Mouse (Mus musculus) hindbrain, embryonic 13.5 days (tissue): ENCODE results near the gene Zfp764. TPM values are rescaled to one million over a fixed set of nuclear protein-coding genes. Genes with fewer than 3 reads are reported as not detected.
"Not testable (repeated sequence)": the region's sequence is repeated elsewhere in the genome, so short reads cannot be mapped to it uniquely, and the experiment has no call there.

ENCODE experiments used
- ATAC-seq: fragments of 200-750 bp; cut with Nextera tagmentation; 2 replicates; pipeline ENCODE4 v1.8.0; 2017; ENCODE audit warnings: moderate TSS enrichment; ENCODE audit not compliant: low FRiP score
- H3K27ac ChIP-seq: fragments of 300-500 bp; sonication (generic); 2 replicates; pipeline ENCODE4 v1.5.1; 2015; ENCODE audit warnings: inconsistent platforms, mild to moderate bottlenecking, moderate library complexity
- H3K27me3 ChIP-seq: fragments of 300-500 bp; sonication (generic); 2 replicates; pipeline ENCODE4 v1.6.1; 2015; ENCODE audit warnings: mild to moderate bottlenecking, inconsistent platforms
- H3K36me3 ChIP-seq: fragments of 300-500 bp; sonication (generic); 2 replicates; pipeline ENCODE4 v1.6.1; 2015; ENCODE audit warnings: mild to moderate bottlenecking, inconsistent platforms
- H3K4me1 ChIP-seq: fragments of 300-500 bp; sonication (generic); replicated peaks from 2 replicates; pipeline ENCODE4 v1.6.1; 2015; ENCODE audit warnings: inconsistent platforms
- H3K4me2 ChIP-seq: fragments of 300-500 bp; sonication (generic); 2 replicates; pipeline ENCODE4 v1.6.1; 2015; ENCODE audit warnings: inconsistent platforms, mild to moderate bottlenecking, moderate library complexity
- H3K4me3 ChIP-seq: fragments of 300-500 bp; sonication (generic); 2 replicates; pipeline ENCODE4 v1.5.1; 2015; ENCODE audit warnings: mild to moderate bottlenecking, inconsistent platforms
- H3K9ac ChIP-seq: fragments of 300-500 bp; sonication (generic); 2 replicates; pipeline ENCODE4 v1.6.1; 2015; ENCODE audit warnings: mild to moderate bottlenecking, inconsistent platforms
- H3K9me3 ChIP-seq: fragments of 300-500 bp; sonication (generic); 2 replicates; pipeline ENCODE4 v1.6.1; 2016; ENCODE audit warnings: inconsistent platforms
- WGBS: fragments of 180-500 bp; shearing (Covaris S2); methylation state at CpG from one replicate; pipeline ENCODE4 v1.1.7; 2015; 5-methylcytosine and 5-hydroxymethylcytosine counted together
- polyA plus RNA-seq: library from polyadenylated mRNA; unstranded; fragments of >200 nt; fragmentation: Nextera tagmentation; extraction: Ambion mirVana; gene quantifications from 2 replicates; pipeline ENCODE4 v1.2.1, GENCODE M21; 2015

The Zfp764 gene
- polyA plus RNA-seq, 1 experiment from 2014 or later: 4.0 TPM

DNA sequence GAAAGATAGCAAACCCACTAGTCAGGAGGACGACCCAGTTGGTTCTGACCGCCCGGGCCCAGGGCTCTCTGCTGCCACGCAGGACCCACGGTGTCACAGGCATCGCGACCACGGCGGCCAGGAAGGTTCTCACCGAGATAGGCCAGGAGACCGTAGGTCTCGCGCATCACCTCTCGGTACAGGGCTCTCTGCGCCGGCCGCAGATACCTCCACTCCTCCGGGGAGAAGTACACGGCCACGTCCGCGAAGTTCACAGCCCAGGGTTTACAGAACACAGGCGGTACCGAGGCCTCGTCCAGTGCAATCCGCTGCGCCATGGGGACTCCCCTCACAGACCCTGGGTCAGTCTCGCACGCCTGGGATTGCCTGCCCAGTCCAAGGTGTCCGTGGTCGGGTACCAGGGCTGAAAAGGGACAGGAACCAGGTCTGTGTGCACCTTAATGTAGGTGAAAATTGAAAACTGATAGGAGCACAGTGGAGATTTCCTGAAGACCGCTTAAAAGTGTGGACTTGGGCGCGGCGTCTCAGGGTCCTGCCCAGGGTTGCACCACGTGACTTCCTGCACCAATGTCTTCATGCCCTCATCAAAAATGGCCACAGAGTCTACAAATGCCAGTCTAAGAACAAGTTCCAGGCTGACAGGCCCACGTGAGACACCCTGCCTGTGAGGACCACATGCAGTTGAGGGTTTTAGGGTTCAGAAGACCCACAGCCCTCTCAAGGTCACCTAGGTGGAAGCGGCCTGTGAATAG lies 19.8 kb downstream of the Zfp764 start, which contains the start of gene 9130019O22Rik:
9130019O22Rik (minus strand) TSS at position 526 of the 752 bp plus-strand sequence.
- H3K9ac ChIP-seq: peak within 1 kb of the TSS; percentile 82
- H3K27ac ChIP-seq: peak within 1 kb of the TSS; percentile 52; the same call in 1 of the 2 replicates
- H3K4me2 ChIP-seq: peak within 1 kb of the TSS; percentile 72
- H3K36me3 ChIP-seq: peaks cover 37% of the 10 kb centered on the region
- no peaks in the 10 kb centered on the region for H3K27me3 ChIP-seq
- H3K4me1 ChIP-seq: peaks cover 11% of the 10 kb centered on the region
- 15% methylated on average over 38 of the region's 38 CpGs for WGBS
- H3K9me3 ChIP-seq: no peaks in the 10 kb centered on the region
- ATAC-seq: peak; percentile 82
- peak within 1 kb of the TSS; percentile 58 for H3K4me3 ChIP-seq

DNA sequence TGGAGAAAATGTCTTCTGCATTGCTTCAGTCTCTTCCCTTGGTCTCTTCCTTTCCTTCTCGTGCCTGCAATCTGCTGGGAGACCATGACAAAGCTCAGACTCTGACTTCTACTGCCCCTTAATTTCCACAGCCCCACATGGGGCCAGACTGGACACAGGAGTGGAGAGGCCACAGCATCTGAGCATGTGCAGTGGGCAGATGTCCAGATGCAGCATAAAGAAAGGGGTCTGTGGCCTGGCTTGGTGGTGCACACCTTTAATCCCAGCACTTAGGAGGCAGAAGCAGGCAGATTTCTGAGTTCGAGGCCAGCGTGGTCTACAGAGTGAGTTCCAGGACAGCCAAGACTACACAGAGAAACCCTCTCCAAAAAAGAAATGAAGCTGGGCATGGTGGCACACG lies 21.1 kb downstream of the Zfp764 start:
- H3K27me3 ChIP-seq, H3K4me3 ChIP-seq, H3K27ac ChIP-seq, H3K4me2 ChIP-seq, H3K9me3 ChIP-seq, H3K9ac ChIP-seq, ATAC-seq: not testable (repeated sequence)
- peaks cover 26% of the 10 kb centered on the region for H3K36me3 ChIP-seq
- 94% methylated on average over 4 of the region's 4 CpGs for WGBS
- H3K4me1 ChIP-seq: peaks cover 11% of the 10 kb centered on the region

DNA sequence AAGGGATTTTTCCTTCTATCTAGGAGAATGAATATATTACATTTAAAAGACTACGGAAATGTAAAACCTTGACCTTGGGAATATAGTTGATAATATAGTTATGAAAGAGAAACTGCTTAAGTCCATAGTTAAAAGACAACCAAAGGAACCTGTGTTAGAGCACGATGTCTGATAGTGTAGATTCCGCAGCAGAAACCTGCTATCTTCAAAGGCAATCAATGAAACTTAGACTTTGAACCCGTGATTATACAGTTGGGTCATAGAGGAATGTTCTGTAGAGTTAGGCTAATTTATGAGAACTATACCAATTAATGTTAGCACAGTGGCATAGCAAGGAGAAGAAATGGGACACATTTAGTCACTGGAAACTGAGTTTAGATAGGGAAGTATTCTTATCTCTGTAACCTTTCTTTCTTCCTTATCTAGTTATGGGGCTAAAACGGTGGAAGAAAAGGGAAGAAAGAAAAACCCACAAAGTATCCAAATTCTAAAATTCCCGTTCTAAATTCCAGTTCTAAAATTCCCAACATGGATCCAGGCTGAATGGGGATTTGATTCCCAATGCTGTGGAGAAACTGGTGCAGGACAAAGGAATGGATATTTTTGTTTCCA lies 28.2 kb downstream of the Zfp764 start:
- Histone ChIP-seq H3K9ac (no peak overlapping the region), H3K27me3 (no peaks in the 10 kb centered on the region), H3K4me3 (no peak overlapping the region), H3K4me1 (peaks cover 6% of the 10 kb centered on the region), H3K4me2 (no peak overlapping the region), H3K9me3 (no peaks in the 10 kb centered on the region), H3K27ac (no peak overlapping the region), H3K36me3 (peaks cover 22% of the 10 kb centered on the region)
- ATAC-seq: no peak
- 79% methylated on average over 6 of the region's 6 CpGs for WGBS

DNA sequence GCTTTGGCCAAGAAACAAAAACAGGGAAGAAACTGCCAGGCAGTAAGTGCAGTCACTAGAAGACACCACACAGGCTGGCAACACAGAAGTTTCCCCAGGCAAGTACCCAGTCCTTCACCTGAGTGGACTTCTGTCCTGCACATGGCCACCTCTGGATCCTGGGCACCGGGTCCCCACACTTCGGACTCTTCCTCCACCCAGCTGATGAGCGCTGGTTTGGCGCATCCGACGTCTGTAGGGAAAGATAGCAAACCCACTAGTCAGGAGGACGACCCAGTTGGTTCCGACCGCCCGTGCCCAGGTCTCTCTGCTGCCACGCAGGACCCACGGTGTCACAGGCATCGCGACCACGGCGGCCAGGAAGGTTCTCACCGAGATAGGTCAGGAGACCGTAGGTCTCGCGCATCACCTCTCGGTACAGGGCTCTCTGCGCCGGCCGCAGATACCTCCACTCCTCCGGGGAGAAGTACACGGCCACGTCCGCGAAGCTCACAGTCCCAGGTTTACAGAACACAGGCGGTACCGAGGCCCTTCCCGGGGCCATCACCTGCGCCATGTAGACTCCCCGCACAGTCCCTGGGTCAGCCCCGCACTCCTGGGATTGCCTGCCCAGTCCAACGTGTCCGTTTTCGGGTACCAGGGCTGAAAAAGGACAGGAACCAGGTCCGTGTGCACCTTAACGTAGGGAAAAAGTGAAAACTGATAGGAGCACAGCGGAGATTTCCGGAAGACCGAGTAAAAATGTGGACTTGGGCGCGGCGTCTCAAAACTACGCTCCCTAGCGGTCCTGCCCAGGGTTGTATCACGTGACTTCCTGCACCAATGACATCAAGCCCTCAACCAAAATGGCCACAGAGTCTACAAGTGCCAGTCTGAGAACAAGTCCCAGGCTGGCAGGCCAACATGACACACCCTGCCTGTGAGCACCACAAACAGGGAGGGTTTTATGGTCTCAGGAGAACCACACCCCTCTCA lies 31.1 kb downstream of the Zfp764 start, which contains the start of gene Zfp747:
Zfp747 (minus strand) TSS at position 780 of the 975 bp plus-strand sequence.
- ATAC-seq: peak; percentile 91
- peaks cover 18% of the 10 kb centered on the region for H3K36me3 ChIP-seq
- 2% methylated on average over 49 of the region's 49 CpGs for WGBS
- H3K9ac ChIP-seq: peak within 1 kb of the TSS; percentile 80
- not testable (repeated sequence) for H3K4me1 ChIP-seq, H3K27me3 ChIP-seq, H3K9me3 ChIP-seq
- peak within 1 kb of the TSS; percentile 70 for H3K4me3 ChIP-seq
- peak within 1 kb of the TSS; percentile 78 for H3K27ac ChIP-seq
- peak within 1 kb of the TSS; percentile 74 for H3K4me2 ChIP-seq

DNA sequence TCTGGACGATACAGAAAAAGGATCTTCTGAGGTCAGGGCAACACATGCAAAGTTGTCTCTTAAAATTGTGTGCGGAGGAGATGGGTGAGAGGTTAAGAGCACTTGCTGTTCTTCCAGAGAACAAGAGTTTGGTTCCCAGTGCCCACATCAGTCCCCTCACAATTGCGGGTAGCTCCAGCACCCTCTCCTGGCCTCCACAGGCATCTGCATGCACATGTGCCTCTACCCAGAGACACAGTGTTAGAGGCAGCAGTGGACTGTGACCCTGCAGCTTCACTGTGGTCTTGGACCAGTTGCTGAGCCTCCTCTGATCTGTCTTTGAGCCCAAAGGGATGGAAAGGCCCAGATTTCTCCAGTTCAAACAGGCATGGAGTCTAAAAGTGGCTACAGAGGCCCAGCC lies 34.8 kb downstream of the Zfp764 start:
- not testable (repeated sequence) for ATAC-seq, H3K4me2 ChIP-seq, H3K4me1 ChIP-seq, H3K4me3 ChIP-seq, H3K27me3 ChIP-seq, H3K9ac ChIP-seq, H3K9me3 ChIP-seq, H3K27ac ChIP-seq
- peaks cover 18% of the 10 kb centered on the region for H3K36me3 ChIP-seq
- 83% methylated on average over 3 of the region's 3 CpGs for WGBS

DNA sequence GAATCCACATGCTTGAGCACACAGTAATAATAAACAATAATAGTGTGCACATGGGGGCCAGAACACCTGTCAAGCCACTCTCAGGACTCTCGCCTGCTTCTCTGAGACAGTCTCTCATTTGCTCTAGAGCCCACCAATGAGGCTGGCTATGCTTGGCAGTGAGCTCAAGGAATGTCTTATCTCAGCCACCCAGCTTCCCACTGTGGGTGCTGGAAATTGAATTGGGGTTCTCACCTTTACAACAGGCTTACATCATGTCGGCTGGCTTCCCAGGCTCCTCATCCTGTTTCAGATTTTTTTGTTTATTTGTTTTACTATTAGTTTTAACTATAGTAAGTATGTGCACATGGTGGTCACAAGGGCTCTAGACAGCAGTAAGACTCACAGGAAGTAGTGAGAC lies 35.4 kb downstream of the Zfp764 start:
- Histone ChIP-seq H3K36me3 (peaks cover 18% of the 10 kb centered on the region), H3K4me3 (no peak overlapping the region), H3K9ac (no peak overlapping the region), H3K27me3 (0 out of 2 replicates have a peak, but pooled peaks cover under 1% of the 10 kb centered on the region), H3K4me1 (peaks cover 6% of the 10 kb centered on the region), H3K9me3 (no peaks in the 10 kb centered on the region), H3K27ac (no peak overlapping the region), H3K4me2 (no peak overlapping the region)
- no peak for ATAC-seq
- 89% methylated on average over 2 of the region's 2 CpGs for WGBS

DNA sequence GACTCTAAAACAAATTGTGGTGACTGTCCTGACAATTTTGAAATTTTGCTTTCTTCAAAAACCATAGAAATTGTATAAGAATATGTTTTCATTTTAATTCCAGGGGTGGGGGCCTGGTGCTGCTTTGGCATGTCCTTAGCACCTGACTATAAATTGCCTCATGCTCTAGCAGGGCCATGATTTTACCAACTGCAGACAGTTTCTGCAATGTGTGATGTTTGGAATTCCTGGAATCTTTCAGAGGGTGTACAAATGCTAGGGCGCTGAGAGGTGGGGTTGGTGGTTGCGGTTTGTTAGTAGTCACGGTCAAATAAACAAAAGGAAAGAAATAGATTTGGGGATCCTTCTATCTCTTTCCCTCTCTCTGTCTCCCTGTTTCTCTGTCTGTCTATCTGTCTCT lies 40.4 kb downstream of the Zfp764 start:
- no peak for ATAC-seq
- peaks cover 23% of the 10 kb centered on the region for H3K27me3 ChIP-seq
- H3K9ac ChIP-seq: no peak overlapping the region
- 91% methylated on average over 3 of the region's 3 CpGs for WGBS
- H3K36me3 ChIP-seq: 0 out of 2 replicates have a peak, but pooled peaks cover 2% of the 10 kb centered on the region
- H3K9me3 ChIP-seq: no peaks in the 10 kb centered on the region
- no peak overlapping the region for H3K27ac ChIP-seq
- H3K4me1 ChIP-seq: peaks cover 10% of the 10 kb centered on the region
- H3K4me2 ChIP-seq: no peak overlapping the region
- H3K4me3 ChIP-seq: no peak overlapping the region

DNA sequence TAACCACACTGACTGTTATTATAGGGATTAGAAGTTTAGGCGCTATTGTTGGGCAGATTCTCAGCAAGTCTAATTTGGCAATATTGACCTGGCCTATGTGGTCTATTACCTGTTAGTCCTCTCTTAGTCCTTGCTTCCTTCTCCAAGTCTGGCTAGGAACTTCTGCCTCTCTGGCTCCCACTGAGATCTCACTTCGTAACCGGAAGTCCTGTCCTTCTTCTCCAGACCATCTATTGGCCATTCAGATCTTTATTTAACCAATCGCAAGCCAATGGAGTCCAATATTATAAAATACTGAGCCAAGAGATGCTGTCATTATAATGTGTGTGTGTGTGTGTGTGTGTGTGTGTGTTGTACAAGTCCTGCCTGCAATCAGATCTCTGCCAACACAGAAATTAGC lies 42.5 kb downstream of the Zfp764 start:
- peak overlapping the region; percentile 73; the same call in 1 of the 2 replicates for H3K9ac ChIP-seq
- no peak for ATAC-seq

DNA sequence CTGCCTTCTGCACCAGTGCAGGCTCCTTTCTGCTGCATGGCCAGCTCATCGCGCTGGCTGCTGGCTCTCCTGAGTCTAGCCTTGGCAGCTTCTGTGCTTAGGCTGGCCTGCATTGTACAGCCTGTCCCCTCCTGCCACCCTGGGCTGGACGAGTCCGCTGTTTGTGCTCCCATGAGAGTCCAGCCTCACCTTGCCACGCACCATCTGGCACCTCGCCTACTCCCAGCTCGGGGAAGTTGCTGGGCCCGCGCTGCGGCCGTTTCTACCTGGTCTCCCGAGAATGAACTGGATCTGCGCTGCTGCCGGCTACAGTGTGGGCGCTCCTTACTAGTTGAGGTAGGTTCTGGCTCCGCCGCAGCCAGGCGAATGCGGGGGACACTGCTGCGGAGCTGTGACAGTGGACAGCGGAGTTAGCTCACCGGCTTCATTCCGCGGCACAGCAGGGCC lies 43.1 kb downstream of the Zfp764 start:
- H3K27me3 ChIP-seq: peaks cover 35% of the 10 kb centered on the region
- H3K4me3 ChIP-seq: peak overlapping the region; percentile 42
- H3K36me3 ChIP-seq: no peaks in the 10 kb centered on the region
- under 1% methylated on average over 24 of the region's 24 CpGs for WGBS
- ATAC-seq: 0 out of 2 replicates have a peak, but pooled peaks have one; percentile 46
- H3K4me1 ChIP-seq: peaks cover 10% of the 10 kb centered on the region
- H3K9me3 ChIP-seq: no peaks in the 10 kb centered on the region
- H3K9ac ChIP-seq: peak overlapping the region; percentile 73
- H3K27ac ChIP-seq: peak overlapping the region; percentile 4; the same call in 1 of the 2 replicates
- H3K4me2 ChIP-seq: peak overlapping the region; percentile 76

More for the DNA sequence above, 42.5 kb downstream of the Zfp764 start:
- no peak overlapping the region; the same call in 1 of the 2 replicates for H3K27ac ChIP-seq
- peak overlapping the region; percentile 76 for H3K4me2 ChIP-seq
- no peaks in the 10 kb centered on the region for H3K36me3 ChIP-seq
- H3K4me1 ChIP-seq: peaks cover 10% of the 10 kb centered on the region
- peaks cover 35% of the 10 kb centered on the region for H3K27me3 ChIP-seq
- peak overlapping the region; percentile 42 for H3K4me3 ChIP-seq
- no peaks in the 10 kb centered on the region for H3K9me3 ChIP-seq
- 55% methylated on average over 4 of the region's 4 CpGs for WGBS

DNA sequence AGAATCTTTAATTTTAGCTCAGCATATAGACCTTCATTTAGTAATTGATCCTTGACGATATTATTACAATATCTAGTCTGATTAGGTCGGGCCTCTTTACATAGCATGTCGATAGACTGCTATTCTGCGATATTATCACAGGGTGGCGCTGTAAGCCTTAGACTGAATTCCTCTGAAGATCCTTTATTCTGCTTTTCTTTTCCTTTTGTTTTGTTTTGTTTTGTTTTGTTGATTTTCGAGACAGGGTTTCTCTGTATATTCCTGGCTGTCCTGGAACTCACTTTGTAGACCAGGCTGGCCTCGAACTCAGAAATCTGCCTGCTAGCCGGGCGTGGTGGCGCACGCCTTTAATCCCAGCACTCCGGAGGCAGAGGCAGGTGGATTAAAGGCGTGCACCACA lies 44.2 kb downstream of the Zfp764 start:
- H3K27ac ChIP-seq, H3K9ac ChIP-seq, H3K4me3 ChIP-seq, H3K36me3 ChIP-seq, H3K9me3 ChIP-seq, ATAC-seq: not testable (repeated sequence)
- peak overlapping the region; percentile 34 for H3K4me2 ChIP-seq
- H3K27me3 ChIP-seq: peaks cover 35% of the 10 kb centered on the region
- WGBS: 14% methylated on average over 13 of the region's 13 CpGs
- H3K4me1 ChIP-seq: peaks cover 10% of the 10 kb centered on the region

DNA sequence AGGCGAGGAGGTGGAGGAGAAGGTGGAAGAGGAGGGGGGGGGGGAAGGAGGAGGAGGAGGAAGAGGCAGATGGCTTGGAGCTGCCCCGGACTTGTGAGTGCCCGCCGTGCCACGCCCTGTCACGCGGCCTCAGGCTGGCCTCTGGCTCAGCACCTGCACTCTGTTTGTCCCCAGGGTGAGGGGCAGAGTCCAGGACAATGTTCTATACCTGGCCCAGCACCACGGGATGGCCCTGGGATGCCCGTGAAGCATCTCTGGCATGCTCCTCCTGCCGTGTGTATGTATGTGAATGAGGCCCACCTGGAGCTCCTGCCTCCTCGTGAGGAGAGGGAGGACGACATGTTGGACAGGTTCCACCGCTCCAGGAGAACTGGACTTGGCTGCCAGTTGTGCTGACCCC lies 45.2 kb downstream of the Zfp764 start:
- no peak for ATAC-seq
- Histone ChIP-seq H3K4me1 (peaks cover 10% of the 10 kb centered on the region), H3K4me2 (no peak overlapping the region), H3K9me3 (no peaks in the 10 kb centered on the region), H3K4me3 (no peak overlapping the region), H3K9ac (peak overlapping the region; percentile 24; the same call in 1 of the 2 replicates), H3K27ac (no peak overlapping the region), H3K36me3 (no peaks in the 10 kb centered on the region), H3K27me3 (peaks cover 40% of the 10 kb centered on the region)
- WGBS: 57% methylated on average over 12 of the region's 13 CpGs
